Mouse (Mus musculus) stomach, postnatal 0 days (tissue): ENCODE measurements at regions not wholly inside any gene's neighbourhood (a gene's known extent, or its start where the extent isn't known, plus 50 kb on each side); places are given as distances from the start of the nearest gene placed in this dataset.

Experiments
- ATAC-seq: fragments of 200-750 bp; cut with Nextera tagmentation; 2 replicates; pipeline ENCODE4 v1.8.0; 2017; ENCODE audit not compliant: low FRiP score, low TSS enrichment
- DNase-seq: peaks from one replicate; pipeline ENCODE4 v3.0.0-alpha.2; 2016; ENCODE audit warnings: low spot score
- H3K27ac ChIP-seq: fragments of 300-500 bp; sonication (generic); replicated peaks from 2 replicates; pipeline ENCODE4 v1.5.1; 2014; ENCODE audit warnings: mild to moderate bottlenecking, control low read depth
- H3K27me3 ChIP-seq: fragments of 300-500 bp; sonication (generic); 2 replicates; pipeline ENCODE4 v1.6.1; 2014; ENCODE audit warnings: low read length; ENCODE audit not compliant: control insufficient read depth, insufficient read depth
- H3K36me3 ChIP-seq: fragments of 300-500 bp; sonication (generic); 2 replicates; pipeline ENCODE4 v1.6.1; 2014; ENCODE audit warnings: low read length, mixed read lengths; ENCODE audit not compliant: control insufficient read depth, insufficient read depth
- H3K4me1 ChIP-seq: fragments of 300-500 bp; sonication (generic); replicated peaks from 2 replicates; pipeline ENCODE4 v1.6.1; 2014; ENCODE audit warnings: antibody characterized with exemption; ENCODE audit not compliant: control insufficient read depth, insufficient read depth
- H3K4me2 ChIP-seq: fragments of 300-500 bp; sonication (generic); replicated peaks from 2 replicates; pipeline ENCODE4 v1.6.1; 2014; ENCODE audit warnings: low read depth, mild to moderate bottlenecking, control low read depth, moderate library complexity
- H3K4me3 ChIP-seq: fragments of 300-500 bp; sonication (generic); 2 replicates; pipeline ENCODE4 v1.5.1; 2014; ENCODE audit warnings: low read depth, low read length, control low read depth
- H3K9ac ChIP-seq: fragments of 300-500 bp; sonication (generic); 2 replicates; pipeline ENCODE4 v1.6.1; 2014; ENCODE audit warnings: mild to moderate bottlenecking, low read length, control low read depth, mixed read lengths
- H3K9me3 ChIP-seq: fragments of 300-500 bp; sonication (generic); 2 replicates; pipeline ENCODE4 v1.6.1; 2016; ENCODE audit warnings: low read length; ENCODE audit not compliant: control insufficient read depth
- CTCF ChIP-seq: IDR thresholded peaks from 2 replicates; pipeline ENCODE4 v1.5.1; 2016; ENCODE audit warnings: antibody characterized with exemption, low read depth, mild to moderate bottlenecking, moderate library complexity
- EP300 ChIP-seq: optimal IDR thresholded peaks from 2 replicates; pipeline ENCODE3; 2016; ENCODE audit warnings: antibody characterized with exemption
- WGBS: fragments of 180-500 bp; shearing (Covaris S2); extraction: QIAGEN DNeasy Blood & Tissue Kit; methylation state at CpG from one replicate; pipeline ENCODE4 v1.1.7; 2014; 5-methylcytosine and 5-hydroxymethylcytosine counted together

DNA sequence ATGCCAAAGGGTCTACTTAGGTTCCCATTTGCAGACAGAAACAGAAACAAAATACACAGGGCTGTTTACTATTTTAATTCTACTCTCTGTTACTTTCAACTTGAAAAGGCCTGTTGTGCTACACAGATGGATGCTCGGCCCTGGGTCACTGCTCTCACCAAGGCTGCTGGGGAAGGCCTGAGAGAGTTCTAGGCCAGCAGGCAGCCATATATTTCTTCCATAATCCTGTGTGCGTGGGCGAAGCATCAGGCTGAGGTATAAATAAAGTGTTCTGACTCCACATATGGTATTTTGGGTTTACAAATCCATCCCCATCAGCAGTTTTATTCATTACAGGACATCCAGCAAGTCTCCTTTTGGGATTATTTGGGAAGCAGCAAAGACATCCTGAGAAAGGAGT lies 162.5 kb upstream of the Inhba start:
- no peaks in the 10 kb centered on the region for H3K9me3 ChIP-seq
- H3K36me3 ChIP-seq = no peaks in the 10 kb centered on the region
- no peak for ATAC-seq
- TF ChIP-seq EP300 = no peak
- no peak for TF ChIP-seq CTCF
- H3K27ac ChIP-seq = no peak overlapping the region
- no peak for DNase-seq
- no peak overlapping the region for H3K9ac ChIP-seq
- WGBS = 64% methylated on average over 3 of the region's 3 CpGs
- no peak overlapping the region for H3K4me2 ChIP-seq
- H3K27me3 ChIP-seq = no peaks in the 10 kb centered on the region
- H3K4me3 ChIP-seq = no peak overlapping the region
- no peaks in the 10 kb centered on the region for H3K4me1 ChIP-seq

DNA sequence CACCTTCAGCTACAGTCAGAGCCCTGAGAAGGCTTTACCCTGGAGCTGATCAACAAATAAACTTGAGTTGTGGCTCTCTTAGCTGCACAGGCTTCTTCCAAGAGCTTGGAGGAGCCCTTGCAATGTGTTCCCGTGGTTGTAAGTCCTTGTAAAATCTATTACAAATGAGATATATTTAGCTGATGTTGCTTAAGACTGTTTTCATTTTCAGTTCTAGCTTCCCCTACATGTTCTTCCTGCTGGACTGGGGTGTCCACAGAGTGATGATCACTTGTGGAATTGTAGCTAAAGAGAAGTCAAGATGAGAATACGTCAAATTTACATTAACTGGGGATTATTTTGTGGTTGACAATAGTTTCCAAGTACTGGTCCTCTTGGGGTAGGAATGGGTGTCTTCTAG lies 161.3 kb upstream of the Inhba start:
- Histone ChIP-seq H3K4me2 (no peak overlapping the region), H3K27me3 (no peaks in the 10 kb centered on the region), H3K4me1 (no peaks in the 10 kb centered on the region), H3K9me3 (no peaks in the 10 kb centered on the region), H3K9ac (no peak overlapping the region), H3K36me3 (no peaks in the 10 kb centered on the region), H3K4me3 (no peak overlapping the region), H3K27ac (no peak overlapping the region)
- 71% methylated on average over 2 of the region's 2 CpGs for WGBS
- DNase-seq (no peak), ATAC-seq (no peak)
- TF ChIP-seq EP300 (no peak), CTCF (no peak)

GRCm38 (mm10) chr13:15853022-15853566 lies 158.6 kb upstream of the Inhba start:
- no peak for DNase-seq
- no peaks in the 10 kb centered on the region for H3K9me3 ChIP-seq
- no peaks in the 10 kb centered on the region for H3K36me3 ChIP-seq
- no peak for TF ChIP-seq EP300
- TF ChIP-seq CTCF = no peak
- H3K4me1 ChIP-seq = no peaks in the 10 kb centered on the region
- no peak for ATAC-seq
- H3K27ac ChIP-seq = no peak overlapping the region
- no peaks in the 10 kb centered on the region for H3K27me3 ChIP-seq
- H3K4me3 ChIP-seq = no peak overlapping the region
- no peak overlapping the region for H3K9ac ChIP-seq
- no peak overlapping the region for H3K4me2 ChIP-seq

- Histone ChIP-seq H3K36me3 (no peaks in the 10 kb centered on the region), H3K27me3 (no peaks in the 10 kb centered on the region), H3K4me1 (no peaks in the 10 kb centered on the region), H3K27ac (no peak overlapping the region), H3K9ac (no peak overlapping the region), H3K4me2 (no peak overlapping the region), H3K4me3 (no peak overlapping the region), H3K9me3 (no peaks in the 10 kb centered on the region)
- ATAC-seq (no peak), DNase-seq (no peak)
- no peak for TF ChIP-seq CTCF
- TF ChIP-seq EP300 = no peak
Measured at GRCm38 (mm10) chr13:15862941-15863340, 148.7 kb upstream of the Inhba start.

- TF ChIP-seq EP300 (no peak), CTCF (no peak)
- Histone ChIP-seq H3K4me3 (no peak overlapping the region), H3K9ac (no peak overlapping the region), H3K27ac (no peak overlapping the region), H3K4me2 (no peak overlapping the region), H3K27me3 (no peaks in the 10 kb centered on the region), H3K9me3 (no peaks in the 10 kb centered on the region), H3K36me3 (no peaks in the 10 kb centered on the region), H3K4me1 (no peaks in the 10 kb centered on the region)
- WGBS = 32% methylated on average over 3 of the region's 3 CpGs
- DNase-seq (no peak), ATAC-seq (no peak)
Measured at GRCm38 (mm10) chr13:15863344-15863743, 148.3 kb upstream of the Inhba start.

GRCm38 (mm10) chr13:15867046-15867561 lies 144.5 kb upstream of the Inhba start:
- WGBS = 70% methylated on average over 5 of the region's 5 CpGs
- Histone ChIP-seq H3K4me1 (no peaks in the 10 kb centered on the region), H3K4me2 (no peak overlapping the region), H3K9ac (no peak overlapping the region), H3K4me3 (no peak overlapping the region), H3K9me3 (no peaks in the 10 kb centered on the region), H3K27me3 (no peaks in the 10 kb centered on the region), H3K27ac (no peak overlapping the region), H3K36me3 (no peaks in the 10 kb centered on the region)
- DNase-seq = no peak
- no peak for ATAC-seq
- TF ChIP-seq CTCF (no peak), EP300 (no peak)
